Mouse (Mus musculus): ENCODE data around the gene Kdr. TPM values are rescaled to one million over a fixed set of nuclear protein-coding genes. Genes with fewer than 3 reads are reported as not detected.
"Not testable (repeated sequence)": the region's sequence is repeated elsewhere in the genome, so short reads cannot be mapped to it uniquely, and the experiment has no call there.

The Kdr gene
- total RNA-seq, 2 experiments from 2014 or later, result 38.5 to 48.0 TPM

- DNase-seq, result no peak
Observed at GRCm38 (mm10) chr5:75961741-75962469, 16.4 kb downstream of the Kdr start.

GRCm38 (mm10) chr5:75959809-75960208, 18.4 kb downstream of the Kdr start:
- no peak for DNase-seq

GRCm38 (mm10) chr5:75956526-75956925, 21.7 kb downstream of the Kdr start:
- DNase-seq, result no peak

GRCm38 (mm10) chr5:75955876-75956275, 22.4 kb downstream of the Kdr start:
- no peak for DNase-seq

- DNase-seq, result no peak
Observed at GRCm38 (mm10) chr5:75954778-75955330, 23.4 kb downstream of the Kdr start.

GRCm38 (mm10) chr5:75954218-75954617, 24.0 kb downstream of the Kdr start:
- DNase-seq, result no peak

GRCm38 (mm10) chr5:75952131-75952795, 26.0 kb downstream of the Kdr start:
- DNase-seq, result no peak

GRCm38 (mm10) chr5:75950866-75951265, 27.4 kb downstream of the Kdr start:
- no peak for DNase-seq

GRCm38 (mm10) chr5:75945394-75945793, 32.9 kb downstream of the Kdr start:
- DNase-seq, result no peak

GRCm38 (mm10) chr5:75943301-75943700, 35.0 kb downstream of the Kdr start:
- no peak for DNase-seq

GRCm38 (mm10) chr5:75941775-75942580, 36.3 kb downstream of the Kdr start:
- DNase-seq, result no peak

- no peak for DNase-seq
Observed at GRCm38 (mm10) chr5:75939144-75939732, 39.0 kb downstream of the Kdr start.

- DNase-seq, result no peak
Observed at GRCm38 (mm10) chr5:75938012-75938411, 40.2 kb downstream of the Kdr start.

- DNase-seq, result no peak
Observed at GRCm38 (mm10) chr5:75936223-75936622, 42.0 kb downstream of the Kdr start.

GRCm38 (mm10) chr5:75935225-75935624, 43.0 kb downstream of the Kdr start:
- DNase-seq, result no peak

- DNase-seq, result no peak
Observed at GRCm38 (mm10) chr5:75934201-75934600, 44.1 kb downstream of the Kdr start.

- DNase-seq, result peak; percentile 62
Observed at GRCm38 (mm10) chr5:75933521-75934044, 44.7 kb downstream of the Kdr start.

- DNase-seq, result not testable (repeated sequence)
Observed at GRCm38 (mm10) chr5:75931458-75931857, 46.8 kb downstream of the Kdr start.

- DNase-seq, result no peak
Observed at GRCm38 (mm10) chr5:75929960-75930359, 48.3 kb downstream of the Kdr start.

GRCm38 (mm10) chr5:75922677-75923076, 55.6 kb downstream of the Kdr start:
- peak; percentile 14 for DNase-seq

GRCm38 (mm10) chr5:75921730-75922387, 56.4 kb downstream of the Kdr start:
- no peak for DNase-seq
